Mouse (Mus musculus): Measurements from ENCODE around the gene Gm37240.

The Gm37240 gene

DNA sequence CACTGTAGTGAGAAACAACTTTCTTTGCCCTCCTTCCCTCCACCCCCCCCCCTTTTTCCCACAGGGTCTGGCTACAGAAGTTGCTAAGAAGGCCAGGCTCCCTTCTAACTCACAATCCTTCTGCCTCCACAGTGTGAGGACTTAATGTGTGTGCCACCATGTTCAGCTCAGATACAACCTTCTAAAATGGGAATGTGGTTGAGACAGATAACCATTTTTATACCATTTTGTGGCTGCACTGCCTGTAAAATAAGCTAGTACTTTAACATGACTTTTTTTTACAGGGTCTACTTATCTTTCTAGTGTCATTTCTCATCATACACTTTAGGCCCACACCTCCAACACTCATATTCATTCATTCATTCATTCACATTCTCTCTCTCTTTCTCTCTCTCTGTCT, 1346.7 kb downstream of the Gm37240 start:
- in situ Hi-C loops (cut with MboI), result loop anchor here (10.0 kb wide), 1 partner anchor 196 kb away; no protein-coding TSS in a partner anchor

DNA sequence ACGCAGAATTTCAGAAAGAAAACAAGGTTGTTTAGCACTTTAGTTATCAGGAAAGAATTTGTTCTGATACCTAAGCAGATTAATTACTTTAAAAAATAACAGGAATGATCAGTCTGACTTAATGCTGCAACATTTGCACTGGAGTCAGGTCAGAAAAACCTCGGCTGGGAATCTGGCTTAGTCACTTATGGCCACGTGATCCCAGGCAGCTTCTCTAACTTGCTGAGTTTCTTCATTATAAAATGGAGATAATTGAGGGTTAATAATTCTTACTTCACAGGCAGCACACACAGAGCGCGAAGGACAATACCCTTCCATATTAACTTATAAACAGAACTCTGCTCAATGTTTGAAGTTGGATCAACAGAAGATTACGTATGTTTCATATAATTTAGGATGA, 1350.3 kb downstream of the Gm37240 start:
- in situ Hi-C loops (cut with MboI), result no loop called here

DNA sequence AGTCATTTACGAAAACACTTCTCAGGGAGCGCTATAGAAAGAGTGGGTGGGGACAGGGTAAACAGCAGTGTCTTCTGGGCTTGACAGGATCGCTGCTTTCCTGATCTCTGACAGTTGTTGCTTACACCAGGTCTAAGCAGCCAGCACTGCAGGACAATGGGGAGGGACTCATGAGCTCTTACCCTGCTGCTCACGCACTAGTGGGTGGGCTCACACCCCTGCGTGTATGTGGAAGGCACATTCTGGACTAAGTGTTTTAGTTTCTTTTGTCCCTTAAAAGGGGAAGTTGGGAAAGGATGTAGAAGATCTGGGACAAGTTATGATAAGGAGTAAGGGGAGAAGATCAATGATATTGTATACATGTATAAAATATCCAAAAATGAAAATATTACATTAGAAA, 1354.1 kb downstream of the Gm37240 start:
- in situ Hi-C loops (cut with MboI), result no loop called here

DNA sequence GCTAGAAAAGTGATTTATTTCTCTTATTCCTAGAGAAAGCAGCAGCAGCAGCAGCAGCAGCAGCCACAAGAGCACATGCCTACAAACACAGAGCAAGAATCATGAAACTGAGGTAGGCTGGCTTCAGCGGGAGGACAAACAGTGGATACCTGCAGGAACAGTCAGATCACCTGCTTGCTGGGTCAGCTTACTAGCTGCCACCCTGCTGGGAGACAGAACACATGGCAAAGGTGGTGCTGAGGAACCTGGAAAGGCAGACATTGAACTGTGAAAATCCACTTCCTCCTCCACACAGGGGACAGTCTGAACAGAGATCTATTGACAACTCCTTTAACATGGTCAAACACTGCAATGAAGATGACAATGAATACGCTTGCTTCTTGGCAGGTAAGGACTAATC, 1358.3 kb downstream of the Gm37240 start:
- in situ Hi-C loops (cut with MboI), result no loop called here

DNA sequence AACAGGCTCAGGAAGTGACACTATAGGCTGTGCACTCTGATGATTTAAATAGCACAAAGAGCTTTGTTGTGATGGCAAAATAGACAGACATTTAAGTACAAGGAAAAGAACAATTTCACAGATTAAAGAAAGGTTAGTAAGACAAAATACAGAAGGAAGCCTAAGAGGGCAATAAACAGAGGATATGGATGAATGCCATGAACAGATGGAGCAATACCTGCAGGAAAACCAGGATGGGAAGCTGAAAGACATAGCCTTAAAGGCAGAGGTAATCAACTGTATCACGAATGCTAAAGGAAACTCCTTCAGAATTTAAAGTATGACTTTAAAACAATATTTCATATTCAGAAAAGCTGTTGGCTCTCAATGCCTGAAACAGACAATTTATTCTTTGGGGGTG, 1362.4 kb downstream of the Gm37240 start:
- in situ Hi-C loops (cut with MboI), result no loop called here

DNA sequence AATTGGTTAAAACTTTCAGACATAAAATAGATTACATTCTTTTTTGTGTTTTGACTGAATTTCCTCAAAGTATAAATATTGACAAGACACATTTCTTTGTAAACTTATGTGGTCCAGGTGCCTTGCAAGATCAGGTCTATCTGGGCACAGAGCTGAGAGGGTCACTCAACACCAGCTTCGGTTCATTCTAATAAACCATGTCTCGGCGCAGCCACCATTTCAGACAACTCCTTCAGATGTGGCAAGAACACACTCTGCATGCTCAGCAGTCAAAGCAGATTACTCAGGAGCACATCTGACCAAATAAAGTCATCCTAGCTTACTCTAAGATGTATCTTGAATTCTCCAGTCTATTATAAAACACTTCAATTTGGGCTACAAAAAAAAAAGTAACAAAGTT, 1371.2 kb downstream of the Gm37240 start:
- in situ Hi-C loops (cut with MboI), result no loop called here

DNA sequence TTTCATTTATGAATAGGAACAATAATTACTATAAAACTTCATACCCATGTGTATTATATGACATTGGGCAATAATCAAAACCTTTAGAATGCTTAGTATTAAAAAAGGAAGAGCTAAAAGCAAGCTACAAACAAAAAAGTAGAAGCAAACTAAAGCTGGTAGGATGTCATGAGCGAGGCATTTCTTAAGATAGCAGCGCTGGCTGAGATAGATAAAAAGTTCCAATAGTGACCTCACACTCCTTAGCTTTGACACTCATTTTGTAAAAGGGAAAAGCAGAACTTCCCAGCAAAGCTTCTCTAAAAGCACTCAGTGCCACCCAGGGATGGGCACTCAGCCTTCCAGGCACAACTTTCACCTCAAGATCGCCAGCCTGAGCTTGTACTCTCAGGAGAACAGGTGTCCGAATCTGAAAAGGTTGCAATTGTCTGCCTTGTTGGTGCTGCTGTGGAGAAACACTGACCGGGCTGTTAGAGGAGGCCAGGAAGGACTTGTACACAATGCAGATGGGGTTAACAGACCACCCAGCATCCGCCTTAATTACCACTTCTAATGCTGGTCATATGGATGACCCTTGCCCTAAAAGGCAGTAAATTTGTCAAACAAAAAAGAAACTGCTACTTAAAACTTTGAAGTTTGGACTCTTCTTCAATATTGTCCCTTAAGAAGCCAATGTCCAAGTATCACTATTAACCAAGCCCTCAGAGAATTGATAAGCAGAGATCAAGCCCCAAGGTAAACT, 1374.4 kb downstream of the Gm37240 start:
- in situ Hi-C loops (cut with MboI), result no loop called here

DNA sequence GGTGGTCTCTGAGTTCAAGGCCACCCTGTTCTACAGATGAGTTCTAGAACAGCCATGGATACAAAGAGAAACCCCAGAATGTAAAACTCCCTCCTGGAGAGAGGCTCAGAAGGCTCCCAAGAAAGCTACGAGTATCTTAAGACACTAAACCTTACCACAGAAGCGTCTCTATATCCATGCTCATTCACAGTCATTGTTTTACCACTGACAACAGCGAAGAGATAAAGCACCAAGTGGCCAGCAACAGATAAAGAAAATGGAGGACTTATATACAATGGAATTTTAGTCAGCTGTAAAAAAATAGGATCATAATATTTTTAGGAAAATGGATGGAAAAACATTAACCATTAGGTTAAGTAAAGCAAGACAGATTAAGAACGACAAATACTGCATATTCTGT, 1382.1 kb downstream of the Gm37240 start:
- in situ Hi-C loops (cut with MboI), result no loop called here

DNA sequence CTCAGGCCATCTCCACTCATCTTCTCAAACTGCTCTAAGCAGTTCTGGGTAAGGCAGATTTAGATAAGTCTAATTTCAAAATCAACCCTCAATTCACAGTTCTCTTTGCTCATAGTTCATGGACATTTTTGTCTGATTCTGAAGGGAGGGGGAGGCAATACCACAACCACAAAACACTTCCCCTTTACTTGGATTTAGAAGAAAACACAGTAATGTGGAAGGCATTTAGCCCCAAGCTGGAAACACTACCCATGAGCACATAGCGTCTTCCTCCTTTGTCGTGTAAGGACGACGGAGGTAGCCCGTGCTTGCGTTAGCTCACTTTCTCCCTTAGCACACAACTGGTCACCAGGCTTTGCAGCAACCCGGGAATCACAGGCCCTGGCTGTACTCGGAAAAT, 1383.0 kb downstream of the Gm37240 start:
- in situ Hi-C loops (cut with MboI), result no loop called here

DNA sequence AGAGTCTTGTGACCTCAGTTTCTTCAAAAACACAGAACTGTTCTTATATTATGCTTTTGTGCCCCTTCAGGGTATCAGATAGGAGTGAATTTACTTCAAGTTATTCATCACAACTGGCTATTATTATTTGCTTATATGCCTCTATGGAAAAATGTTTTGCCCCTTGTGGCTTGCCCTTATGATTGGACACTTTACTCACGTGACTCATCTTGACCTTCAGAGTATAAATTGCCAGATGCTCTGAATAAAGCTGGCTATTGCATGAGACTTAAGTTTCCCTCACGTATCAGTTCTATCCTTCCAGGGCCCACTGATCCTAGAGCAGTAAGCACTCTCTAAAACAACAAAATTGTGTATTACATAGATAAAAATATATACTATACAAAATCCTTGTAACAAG, 1385.2 kb downstream of the Gm37240 start:
- in situ Hi-C loops (cut with MboI), result no loop called here

DNA sequence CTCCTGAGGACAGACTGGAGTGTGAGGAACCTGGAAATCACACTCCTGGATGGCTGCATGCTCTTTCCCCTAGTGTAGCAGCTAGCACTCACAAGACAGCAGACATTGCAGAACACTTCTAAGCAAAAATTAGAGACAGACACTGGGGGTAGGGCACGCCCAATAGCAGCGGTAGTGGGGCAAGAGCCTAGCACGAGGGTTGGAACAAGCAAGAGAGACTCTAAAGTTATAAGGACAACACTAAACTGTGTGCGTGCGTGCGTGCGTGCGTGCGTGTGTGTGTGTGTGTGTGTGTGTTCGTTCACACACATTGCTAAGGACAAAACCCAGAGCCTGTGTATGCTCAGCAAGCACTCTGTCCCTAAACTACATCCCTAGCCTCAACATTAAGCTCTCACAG, 1386.8 kb downstream of the Gm37240 start:
- in situ Hi-C loops (cut with MboI), result no loop called here

DNA sequence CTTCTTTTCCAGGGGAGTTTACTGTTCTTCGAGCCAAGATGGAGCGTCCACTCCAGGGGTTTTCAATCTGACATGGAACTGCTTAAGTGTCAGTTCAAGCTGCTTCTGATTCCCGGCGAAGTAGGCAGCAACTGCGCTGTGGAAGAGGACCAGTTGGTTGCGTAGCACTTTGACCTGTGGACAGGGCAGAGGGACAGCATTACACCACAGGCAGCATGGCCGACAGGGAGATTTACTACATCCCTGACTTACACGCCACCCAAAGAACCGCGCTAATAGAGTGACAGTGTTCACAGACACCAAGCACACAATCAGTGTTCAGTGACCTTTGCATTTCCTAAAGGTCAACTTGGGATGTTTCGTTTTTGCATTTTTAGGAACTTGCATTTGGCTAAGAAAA, 1389.6 kb downstream of the Gm37240 start:
- in situ Hi-C loops (cut with MboI), result no loop called here

DNA sequence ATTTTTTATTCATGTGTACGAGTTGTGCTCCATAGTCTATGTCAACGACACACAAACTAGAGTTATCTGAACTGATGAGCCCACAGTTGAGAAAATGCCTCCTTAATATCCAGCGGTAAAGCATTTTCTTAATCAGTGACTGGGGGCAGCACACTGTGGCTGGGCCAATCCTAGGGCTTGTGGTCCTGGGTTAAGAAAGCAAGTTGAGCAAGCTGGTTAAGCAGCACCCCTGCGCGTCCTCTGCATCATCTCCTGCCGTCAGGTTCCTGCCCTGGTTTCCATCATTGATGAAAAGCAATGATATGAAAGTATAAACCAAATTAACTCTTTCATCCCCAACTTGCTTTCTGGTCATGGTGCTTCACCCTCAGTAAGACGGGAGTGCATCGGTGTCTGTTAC, 1394.7 kb downstream of the Gm37240 start:
- in situ Hi-C loops (cut with MboI), result no loop called here

DNA sequence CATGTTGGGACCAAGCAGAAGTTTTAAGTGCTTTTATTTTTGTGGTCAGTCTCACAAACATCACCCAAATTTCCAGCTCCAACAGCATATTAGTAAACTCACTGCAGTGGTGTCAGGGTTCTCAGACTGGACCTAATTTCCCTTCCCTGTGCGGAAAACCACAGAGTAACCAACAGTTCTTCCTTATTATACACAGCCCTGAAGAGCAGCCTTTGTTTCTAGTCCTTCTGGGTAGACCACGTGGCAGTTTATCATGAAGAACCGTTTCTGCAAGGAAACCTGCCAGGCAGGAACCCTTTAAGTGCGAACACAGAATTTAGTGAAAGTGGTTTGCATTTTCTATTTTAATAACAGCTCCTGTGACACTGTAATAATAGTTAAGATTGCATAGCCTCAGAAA, 1395.2 kb downstream of the Gm37240 start:
- in situ Hi-C loops (cut with MboI), result no loop called here

DNA sequence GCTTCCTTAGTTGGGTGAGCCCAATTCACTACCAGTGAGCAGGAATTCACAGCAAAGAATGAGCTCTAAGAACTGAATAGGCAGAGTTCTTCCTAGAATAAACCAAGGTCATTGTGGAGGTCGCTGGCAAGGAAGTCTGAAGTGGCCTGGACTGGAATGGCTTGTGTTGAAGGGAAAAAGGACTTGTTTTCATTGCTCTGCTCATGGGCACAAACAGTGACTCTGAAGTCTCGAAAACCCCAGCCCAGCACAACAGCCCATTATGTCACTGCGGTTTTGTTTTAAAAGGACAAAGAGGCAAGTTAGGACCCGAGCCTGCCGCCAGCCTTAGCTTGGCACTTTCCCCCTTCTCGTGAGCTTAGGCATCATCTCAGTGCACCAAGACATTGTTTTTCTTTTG, 1398.6 kb downstream of the Gm37240 start:
- in situ Hi-C loops (cut with MboI), result no loop called here

DNA sequence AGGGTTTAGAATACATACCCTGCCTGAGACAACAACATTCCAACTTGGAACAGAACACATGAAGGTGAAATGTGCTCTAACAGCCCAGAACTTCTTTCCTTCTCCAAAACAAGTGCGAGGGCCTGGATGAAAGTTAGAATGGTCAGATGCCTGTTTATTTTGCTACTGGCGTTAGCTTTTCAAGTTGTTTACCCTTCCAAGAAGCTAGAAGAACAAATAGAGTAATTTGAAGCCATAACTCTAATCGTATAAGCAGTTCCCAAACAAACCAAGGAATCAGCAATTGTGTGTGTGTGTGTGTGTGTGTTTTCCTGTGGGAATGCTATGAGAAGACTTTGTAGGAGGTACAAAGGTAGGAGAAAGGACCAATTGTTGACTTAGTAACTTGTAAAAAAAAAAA, 1402.4 kb downstream of the Gm37240 start:
- in situ Hi-C loops (cut with MboI), result no loop called here

DNA sequence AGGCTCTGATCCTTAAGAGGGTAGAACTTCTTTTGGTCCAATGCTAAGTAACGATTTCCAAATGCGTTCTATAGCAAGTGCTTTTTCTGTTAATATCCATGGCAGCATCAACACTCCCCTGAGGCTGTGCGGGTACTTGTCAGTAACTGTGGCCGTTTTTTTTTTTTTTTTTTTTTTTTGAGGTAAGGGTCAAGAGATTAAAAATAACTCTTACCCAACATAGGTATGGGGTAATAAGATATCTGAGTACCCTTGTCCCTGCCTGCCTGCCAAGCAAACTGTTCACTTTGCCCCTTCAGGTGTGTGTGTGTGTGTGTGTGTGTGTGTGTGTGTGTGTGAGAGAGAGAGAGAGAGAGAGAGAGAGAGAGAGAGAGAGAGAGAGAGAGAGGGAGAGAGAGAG, 1403.0 kb downstream of the Gm37240 start:
- in situ Hi-C loops (cut with MboI), result no loop called here

DNA sequence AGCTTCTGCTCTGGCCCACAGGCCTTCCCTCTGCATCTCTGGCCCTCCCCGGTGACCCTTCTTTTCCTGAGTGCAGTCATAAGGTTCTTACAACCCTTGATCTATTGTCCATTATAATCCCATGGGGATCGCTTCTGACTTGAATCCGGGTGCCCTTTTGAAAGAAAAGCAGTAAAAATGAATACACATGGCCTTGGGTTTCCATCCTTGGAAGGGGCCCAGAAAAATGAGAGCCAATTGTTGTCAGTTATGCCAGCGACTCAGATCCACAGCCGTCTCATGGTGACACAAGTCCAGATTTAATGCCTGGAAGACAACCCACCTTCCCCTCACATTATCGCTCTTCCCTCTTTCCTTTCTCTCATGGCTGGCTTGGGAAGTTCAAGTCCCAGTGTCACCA, 1405.2 kb downstream of the Gm37240 start:
- in situ Hi-C loops (cut with MboI), result no loop called here

DNA sequence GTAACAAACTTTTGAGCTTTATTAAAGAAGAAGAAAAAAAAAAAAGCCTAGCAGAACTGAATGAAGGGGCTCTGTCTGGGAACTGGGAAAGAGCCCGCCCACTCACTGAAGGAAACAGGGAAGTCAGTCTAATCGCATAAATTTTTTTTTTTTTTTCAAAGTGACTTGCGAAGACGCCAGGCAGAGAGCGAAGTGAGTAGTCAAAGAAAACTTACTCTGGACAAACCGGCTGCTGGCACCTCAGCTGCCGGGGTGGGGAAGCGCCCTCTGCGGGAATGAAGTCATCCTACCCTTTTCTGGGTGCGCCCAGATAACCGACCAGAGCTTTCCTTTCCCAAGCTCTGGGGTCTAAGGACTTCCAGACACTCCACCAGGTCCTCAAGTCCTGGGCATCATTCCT, 1406.2 kb downstream of the Gm37240 start:
- in situ Hi-C loops (cut with MboI), result no loop called here

DNA sequence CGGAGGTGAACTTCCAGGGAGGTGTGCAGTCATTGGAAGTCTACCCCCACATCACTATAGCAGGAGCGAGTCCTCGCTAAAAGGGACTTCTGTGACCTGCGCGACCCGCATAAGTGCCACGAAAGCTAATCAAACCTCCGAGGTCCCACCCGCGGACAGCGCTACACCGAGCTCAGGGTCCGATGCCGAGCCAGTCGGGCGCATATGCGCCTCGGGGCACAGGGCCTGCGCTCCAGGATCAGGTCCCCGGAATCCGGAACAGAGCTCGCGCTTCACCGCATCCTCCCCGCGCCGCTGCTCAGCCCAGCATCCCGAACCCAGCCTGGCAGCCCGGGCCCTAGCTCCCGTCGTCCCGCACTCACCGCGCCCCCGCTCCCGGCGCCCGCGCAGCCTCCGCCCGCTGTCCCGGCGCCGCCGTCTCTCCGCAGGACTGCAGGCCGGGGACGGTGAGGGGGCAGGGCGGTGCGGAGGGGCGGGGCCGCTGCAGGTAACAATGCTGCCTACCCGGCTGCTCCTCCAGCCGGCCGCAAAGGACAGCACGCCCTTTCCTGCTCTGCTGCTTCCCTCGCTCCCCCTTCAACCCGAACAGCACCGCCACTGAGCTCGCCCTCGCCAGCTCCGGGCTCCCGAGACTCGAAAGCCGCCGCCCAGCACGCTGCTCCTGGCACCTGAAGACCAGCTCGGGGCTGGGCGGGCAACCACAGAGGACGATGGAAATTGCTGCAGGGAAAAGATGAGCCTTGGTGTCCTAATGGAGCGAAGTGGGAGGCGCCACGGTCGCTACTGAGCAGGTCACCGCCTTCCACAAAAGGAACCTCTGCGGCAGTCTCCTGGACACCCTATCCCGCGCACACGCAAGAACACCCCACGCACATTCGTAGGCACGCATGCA, 1407.1 kb downstream of the Gm37240 start, which contains the start of gene Fhdc1:
TSS of gene Fhdc1 (minus strand) at position 424 of the 892 bp plus-strand sequence.
- in situ Hi-C loops (cut with MboI), result no loop called here

DNA sequence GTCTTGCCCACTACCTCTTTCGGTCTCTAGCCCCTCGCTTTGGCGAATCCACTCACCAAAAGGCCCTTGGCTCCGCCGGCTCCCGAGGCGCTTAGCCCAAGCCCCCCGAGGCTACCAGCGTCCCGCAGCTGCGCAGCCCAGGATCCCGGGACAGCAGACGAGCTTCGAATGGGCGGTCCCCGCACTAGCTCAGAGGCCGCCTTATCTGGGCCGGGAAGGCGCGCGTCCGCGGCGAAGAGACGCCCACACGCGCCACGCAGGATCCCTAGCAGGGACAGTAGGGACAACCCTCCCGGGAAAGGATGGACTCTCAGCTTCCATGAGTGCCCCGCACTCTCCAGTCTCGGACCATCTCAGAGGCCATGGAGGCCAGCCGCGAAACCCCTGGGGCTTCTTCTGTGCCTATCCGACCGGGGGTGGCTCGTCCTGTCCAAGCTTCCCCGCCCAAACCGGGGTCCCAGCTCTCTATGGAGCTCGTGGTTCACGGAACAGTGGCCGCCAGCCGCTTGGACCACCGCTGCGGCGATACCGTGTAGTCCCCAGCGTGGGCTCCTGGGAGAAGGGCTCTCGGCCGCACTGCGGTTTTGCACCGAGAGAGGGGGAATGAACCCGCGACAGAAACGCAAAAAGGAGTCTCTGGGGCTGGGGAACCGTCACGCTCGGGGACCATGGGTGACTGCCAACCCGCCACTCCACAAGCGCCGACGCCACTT, 1407.9 kb downstream of the Gm37240 start:
- in situ Hi-C loops (cut with MboI), result no loop called here

DNA sequence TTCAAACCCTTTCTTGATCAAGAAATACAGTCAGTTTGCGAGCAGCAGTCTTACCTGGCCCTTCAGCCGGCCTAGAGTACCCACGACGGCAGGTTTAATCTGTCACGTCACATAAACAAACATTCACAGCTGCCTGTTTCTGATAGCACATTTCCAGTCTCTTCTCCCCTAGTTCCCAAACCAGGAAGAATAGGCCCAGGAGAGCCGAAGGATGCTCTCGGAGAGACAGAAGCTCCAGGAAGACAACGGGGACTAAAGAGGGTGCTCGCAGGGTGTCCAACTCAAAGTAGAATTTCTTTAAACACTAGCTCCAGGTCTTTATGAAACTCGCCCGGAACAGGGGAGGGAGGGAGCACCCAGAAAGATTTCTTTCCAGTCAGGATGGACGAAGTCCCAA, 1408.4 kb downstream of the Gm37240 start:
- in situ Hi-C loops (cut with MboI), result no loop called here

DNA sequence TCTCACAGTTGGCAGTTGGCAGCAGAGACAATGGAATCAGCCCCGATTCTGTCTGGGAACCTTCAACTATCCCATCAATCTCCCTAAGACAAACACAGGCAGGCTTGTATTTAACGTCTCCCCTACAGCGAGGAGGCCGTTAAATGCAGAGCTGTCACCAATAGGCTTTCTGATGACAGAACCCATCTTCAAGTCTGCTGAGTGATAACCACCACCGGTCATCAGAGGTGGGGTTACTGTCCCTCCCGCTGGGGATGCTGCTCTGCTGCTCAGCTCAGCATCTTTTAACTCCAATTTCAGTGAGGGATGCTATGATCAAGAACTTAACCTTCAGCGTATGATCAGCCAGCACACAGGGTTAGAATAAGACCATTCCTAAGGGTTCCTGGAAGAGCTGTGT, 1409.1 kb downstream of the Gm37240 start:
- in situ Hi-C loops (cut with MboI), result no loop called here

Data from mature B cell (primary cell).